Mouse (Mus musculus) kidney, embryonic 16.5 days (tissue): Measurements from ENCODE around the gene Ager. TPM values are rescaled to one million over a fixed set of nuclear protein-coding genes. Genes with fewer than 3 reads are reported as not detected.
A peak's percentile ranks its signal among the peaks of the same experiment; 100 is the strongest.

Experiments
- ATAC-seq: fragments of 200-750 bp; cut with Nextera tagmentation; 2 replicates; pipeline ENCODE4 v1.8.0; 2017; ENCODE audit warnings: moderate TSS enrichment; ENCODE audit not compliant: low FRiP score, low TSS enrichment
- H3K27ac ChIP-seq: fragments of 300-500 bp; sonication (generic); 2 replicates; pipeline ENCODE4 v1.5.1; 2014; ENCODE audit warnings: low read length
- H3K27me3 ChIP-seq: fragments of 300-500 bp; sonication (generic); 2 replicates; pipeline ENCODE4 v1.6.1; 2014; ENCODE audit warnings: low read length, control low read depth, mixed read lengths; ENCODE audit not compliant: insufficient read depth
- H3K36me3 ChIP-seq: fragments of 300-500 bp; sonication (generic); 2 replicates; pipeline ENCODE4 v1.6.1; 2014; ENCODE audit warnings: low read length, control low read depth, mixed read lengths; ENCODE audit not compliant: insufficient read depth
- H3K4me1 ChIP-seq: fragments of 300-500 bp; sonication (generic); 2 replicates; pipeline ENCODE4 v1.6.1; 2014; ENCODE audit warnings: low read length, control low read depth, mixed read lengths; ENCODE audit not compliant: insufficient read depth
- H3K4me2 ChIP-seq: fragments of 300-500 bp; sonication (generic); replicated peaks from 2 replicates; pipeline ENCODE4 v1.6.1; 2014; ENCODE audit warnings: low read depth, low read length
- H3K4me3 ChIP-seq: fragments of 300-500 bp; sonication (generic); 2 replicates; pipeline ENCODE4 v1.5.1; 2014; ENCODE audit warnings: mild to moderate bottlenecking, low read length
- H3K9ac ChIP-seq: fragments of 300-500 bp; sonication (generic); replicated peaks from 2 replicates; pipeline ENCODE4 v1.6.1; 2014; ENCODE audit warnings: low read length
- H3K9me3 ChIP-seq: fragments of 300-500 bp; sonication (generic); 2 replicates; pipeline ENCODE4 v1.6.1; 2016; ENCODE audit warnings: low read length, control low read depth
- WGBS: fragments of 180-500 bp; shearing (Covaris S2); extraction: QIAGEN DNeasy Blood & Tissue Kit; methylation state at CpG from one replicate; pipeline ENCODE4 v1.1.7; 2014; 5-methylcytosine and 5-hydroxymethylcytosine counted together
- polyA plus RNA-seq: library from polyadenylated mRNA; unstranded; fragments of >200 nt; fragmentation: Nextera tagmentation; extraction: Ambion mirVana; gene quantifications from 2 replicates; pipeline ENCODE4 v1.2.1, GENCODE M21; 2015

Ager gene
- polyA plus RNA-seq, 1 experiment from 2014 or later: 16.8 TPM

- H3K4me3 ChIP-seq: peak overlapping the region; percentile 20
Observed at GRCm38 (mm10) chr17:34589206-34589605, 8.5 kb upstream of the Ager start.

GRCm38 (mm10) chr17:34589681-34590101 lies 8.0 kb upstream of the Ager start, which contains the start of gene Gpsm3:
Gene Gpsm3, plus strand, starts transcription at chr17:34589806.
- peak within 1 kb of the TSS; percentile 20 for H3K4me3 ChIP-seq
- H3K36me3 ChIP-seq: peaks cover 4% of the 10 kb centered on the region; the same call in 1 of the 2 replicates
- peak within 1 kb of the TSS; percentile 99 for H3K9ac ChIP-seq
- no peaks in the 10 kb centered on the region for H3K9me3 ChIP-seq
- H3K27ac ChIP-seq: peak within 1 kb of the TSS; percentile 100
- 6% methylated on average over 5 of the region's 7 CpGs for WGBS
- ATAC-seq: no peak
- H3K27me3 ChIP-seq: no peaks in the 10 kb centered on the region
- H3K4me2 ChIP-seq: peak within 1 kb of the TSS; percentile 95
- H3K4me1 ChIP-seq: peaks cover 63% of the 10 kb centered on the region

More at GRCm38 (mm10) chr17:34589206-34589605, 8.5 kb upstream of the Ager start:
- peak overlapping the region; percentile 95 for H3K4me2 ChIP-seq
- H3K36me3 ChIP-seq: no peaks in the 10 kb centered on the region
- no peak for ATAC-seq
- peak overlapping the region; percentile 100 for H3K27ac ChIP-seq
- H3K4me1 ChIP-seq: peaks cover 58% of the 10 kb centered on the region
- 19% methylated on average over 7 of the region's 7 CpGs for WGBS
- H3K9me3 ChIP-seq: no peaks in the 10 kb centered on the region
- H3K27me3 ChIP-seq: no peaks in the 10 kb centered on the region
- H3K9ac ChIP-seq: peak overlapping the region; percentile 54

- WGBS: 45% methylated on average over 15 of the region's 15 CpGs
- Histone ChIP-seq H3K9me3 (no peaks in the 10 kb centered on the region), H3K36me3 (peaks cover 10% of the 10 kb centered on the region), H3K27ac (peak overlapping the region; percentile 100), H3K4me1 (peaks cover 70% of the 10 kb centered on the region), H3K9ac (peak overlapping the region; percentile 99), H3K27me3 (no peaks in the 10 kb centered on the region), H3K4me3 (peak overlapping the region; percentile 20), H3K4me2 (peak overlapping the region; percentile 95)
- no peak for ATAC-seq
Observed at GRCm38 (mm10) chr17:34590154-34590987, 7.3 kb upstream of the Ager start.

- WGBS: 4% methylated on average over 21 of the region's 21 CpGs
- peak within 1 kb of the TSS; percentile 95 for H3K4me2 ChIP-seq
- peak within 1 kb of the TSS; percentile 88 for H3K4me3 ChIP-seq
- H3K4me1 ChIP-seq: peaks cover 74% of the 10 kb centered on the region
- H3K27me3 ChIP-seq: no peaks in the 10 kb centered on the region
- peak within 1 kb of the TSS; percentile 100 for H3K27ac ChIP-seq
- ATAC-seq: peak; percentile 52
- H3K9ac ChIP-seq: peak within 1 kb of the TSS; percentile 99
- H3K36me3 ChIP-seq: peaks cover 19% of the 10 kb centered on the region
- H3K9me3 ChIP-seq: no peaks in the 10 kb centered on the region
Observed at GRCm38 (mm10) chr17:34591029-34591993, 6.4 kb upstream of the Ager start, which contains the start of gene Pbx2. Gene Pbx2, plus strand, starts transcription at chr17:34591266.

GRCm38 (mm10) chr17:34591994-34592375 lies 5.7 kb upstream of the Ager start:
- Histone ChIP-seq H3K9me3 (no peaks in the 10 kb centered on the region), H3K27me3 (no peaks in the 10 kb centered on the region), H3K4me1 (peaks cover 77% of the 10 kb centered on the region), H3K9ac (peak overlapping the region; percentile 99), H3K36me3 (peaks cover 19% of the 10 kb centered on the region), H3K4me3 (peak overlapping the region; percentile 88), H3K4me2 (peak overlapping the region; percentile 95), H3K27ac (peak overlapping the region; percentile 100)
- 0% methylated on average over 26 of the region's 35 CpGs for WGBS
- peak; percentile 73 for ATAC-seq

GRCm38 (mm10) chr17:34592581-34593549 lies 4.8 kb upstream of the Ager start:
- Histone ChIP-seq H3K4me3 (peak overlapping the region; percentile 88), H3K9me3 (no peaks in the 10 kb centered on the region), H3K9ac (peak overlapping the region; percentile 99), H3K4me1 (peaks cover 84% of the 10 kb centered on the region), H3K27me3 (no peaks in the 10 kb centered on the region), H3K36me3 (peaks cover 19% of the 10 kb centered on the region), H3K27ac (peak overlapping the region; percentile 100), H3K4me2 (peak overlapping the region; percentile 95)
- peak; percentile 2; the same call in 1 of the 2 replicates for ATAC-seq
- WGBS: under 1% methylated on average over 24 of the region's 32 CpGs

GRCm38 (mm10) chr17:34593752-34594525 lies 3.7 kb upstream of the Ager start:
- peaks cover 19% of the 10 kb centered on the region for H3K36me3 ChIP-seq
- ATAC-seq: no peak
- 30% methylated on average over 33 of the region's 34 CpGs for WGBS
- peak overlapping the region; percentile 100 for H3K27ac ChIP-seq
- peak overlapping the region; percentile 88 for H3K4me3 ChIP-seq
- H3K4me2 ChIP-seq: peak overlapping the region; percentile 95
- no peaks in the 10 kb centered on the region for H3K27me3 ChIP-seq
- peaks cover 81% of the 10 kb centered on the region for H3K4me1 ChIP-seq
- peak overlapping the region; percentile 99 for H3K9ac ChIP-seq
- H3K9me3 ChIP-seq: no peaks in the 10 kb centered on the region

- no peaks in the 10 kb centered on the region for H3K9me3 ChIP-seq
- no peak overlapping the region for H3K4me3 ChIP-seq
- no peak overlapping the region; the same call in 1 of the 2 replicates for H3K27ac ChIP-seq
- peaks cover 62% of the 10 kb centered on the region for H3K4me1 ChIP-seq
- H3K4me2 ChIP-seq: peak overlapping the region; percentile 95; the same call in 1 of the 2 replicates
- 45% methylated on average over 8 of the region's 8 CpGs for WGBS
- peaks cover 28% of the 10 kb centered on the region for H3K36me3 ChIP-seq
- H3K9ac ChIP-seq: no peak overlapping the region; the same call in 1 of the 2 replicates
- ATAC-seq: no peak
- H3K27me3 ChIP-seq: no peaks in the 10 kb centered on the region
Observed at GRCm38 (mm10) chr17:34596098-34596497, 1.6 kb upstream of the Ager start.
